In the genomic region with DNA sequence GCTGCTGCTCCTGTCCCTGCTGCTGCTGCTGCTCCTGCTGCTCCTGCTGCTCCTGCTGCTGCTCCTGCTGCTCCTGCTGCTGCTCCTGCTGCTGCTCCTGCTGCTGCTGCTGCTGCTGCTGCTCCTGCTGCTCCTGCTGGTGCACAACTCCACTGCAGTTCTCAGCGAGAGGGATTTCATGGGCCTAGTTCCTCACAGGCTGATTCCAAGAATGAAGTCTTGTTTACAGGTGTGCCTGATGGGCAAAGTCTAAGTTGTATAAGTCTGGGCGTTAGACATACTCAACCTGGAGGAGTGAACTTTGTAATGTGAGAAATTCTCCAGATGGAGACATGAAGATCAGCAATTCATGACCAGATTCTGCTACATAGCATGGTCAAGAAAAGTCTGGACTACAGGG, we compare ENCODE assay signal across 39 mouse cellular contexts. TPM values are rescaled to one million over a fixed set of nuclear protein-coding genes. Genes with fewer than 3 reads are reported as not detected.
DNase-seq lines count a peak whose midpoint lies in the region; ATAC-seq and TF ChIP-seq lines count a peak whose summit lies in the region.
"Had no signal": no experiment of that assay in that cellular context is flagged by ENCODE, and none has a peak within 500 bp of the region (broad histone marks: within the 10 kb centered on the region; RNA-seq: fewer than 3 reads in every experiment).

No protein-coding gene starts in this region.

- H3K4me3 ChIP-seq in intestine, embryonic 14.5 days (ENCODE audit: low read depth, low read length), result no peak overlapping the region
- H3K4me3 ChIP-seq in small intestine, adult 2 months (ENCODE audit: low read depth, low read length), result peak overlapping the region; percentile 29
- H3K4me3 ChIP-seq: heart, embryonic 13.5 days; hindbrain, embryonic 15.5 days; left cerebral cortex, adult 2 months; limb, embryonic 12.5 days; midbrain, embryonic 13.5 days; neural tube, embryonic 13.5 days; stomach, embryonic 15.5 days had no signal

- H3K4me1 ChIP-seq in intestine, embryonic 14.5 days (replicated peaks; ENCODE audit: control insufficient read depth, insufficient read depth, low read length), result no peaks in the 10 kb centered on the region
- H3K4me1 ChIP-seq in small intestine, adult 2 months (ENCODE audit: control insufficient read depth, insufficient read depth, insufficient read length, low read length), result peaks cover 15% of the 10 kb centered on the region
- H3K4me1 ChIP-seq: hindbrain, embryonic 15.5 days; limb, embryonic 12.5 days; midbrain, embryonic 13.5 days; neural tube, embryonic 13.5 days; stomach, embryonic 15.5 days had no signal

- H3K9me3 ChIP-seq in intestine, embryonic 14.5 days (ENCODE audit: control insufficient read depth, low read length), result no peaks in the 10 kb centered on the region
- H3K9me3 ChIP-seq: heart, embryonic 13.5 days; hindbrain, embryonic 15.5 days; limb, embryonic 12.5 days; midbrain, embryonic 13.5 days; neural tube, embryonic 13.5 days; stomach, embryonic 15.5 days had no signal

- H3K9ac ChIP-seq in intestine, embryonic 14.5 days (ENCODE audit: low read length), result no peak overlapping the region
- H3K9ac ChIP-seq: heart, embryonic 13.5 days; hindbrain, embryonic 15.5 days; limb, embryonic 12.5 days; midbrain, embryonic 13.5 days; neural tube, embryonic 13.5 days; stomach, embryonic 15.5 days had no signal

- no peak for TF ChIP-seq CTCF in small intestine, adult 2 months (IDR thresholded peaks at IDR 0.05; ENCODE audit: extremely low read depth, insufficient read length, insufficient replicate concordance, low read depth, low read length)

- 38% methylated on average over 2 of the region's 2 CpGs for WGBS in intestine, embryonic 14.5 days
- 31% methylated on average over 2 of the region's 2 CpGs for WGBS in small intestine, adult 2 months

- peak; percentile 15 for DNase-seq in kidney, postnatal 14 days
- DNase-seq in kidney, adult 11 months, result no peak
- DNase-seq in 3134 (ENCODE audit: extremely low read depth, insufficient read length, low spot score), result peak; percentile 26
- no peak for DNase-seq in intestine, embryonic 14.5 days (ENCODE audit: low spot score)
- no peak for DNase-seq in adrenal gland, adult 2 months
- no peak for DNase-seq in layer of hippocampus, postnatal 36 days
- DNase-seq: adrenal gland, adult 8-10 months; cerebellum, adult 11 months; cerebellum, adult 9-10 months; cerebellum, postnatal 36 days; heart, postnatal 10 days; lung, adult 2 months; lung, postnatal 10 days; right cerebral cortex, postnatal 4 days; thymus, postnatal 14 days had no signal

- no peak overlapping the region for H3K4me2 ChIP-seq in intestine, embryonic 14.5 days (ENCODE audit: low read length)
- H3K4me2 ChIP-seq: heart, embryonic 13.5 days; hindbrain, embryonic 15.5 days; limb, embryonic 12.5 days; liver, embryonic 11.5 days; midbrain, embryonic 13.5 days; neural tube, embryonic 13.5 days; stomach, embryonic 15.5 days had no signal

- H3K27ac ChIP-seq in intestine, embryonic 14.5 days (ENCODE audit: low read depth), result no peak overlapping the region
- H3K27ac ChIP-seq in small intestine, adult 2 months (ENCODE audit: insufficient read depth, low read depth, low read length), result peak overlapping the region; percentile 83
- H3K27ac ChIP-seq: heart, embryonic 13.5 days; hindbrain, embryonic 15.5 days; left cerebral cortex, adult 2 months; limb, embryonic 12.5 days; midbrain, embryonic 13.5 days; neural tube, embryonic 13.5 days; stomach, embryonic 15.5 days had no signal

- no peaks in the 10 kb centered on the region for H3K27me3 ChIP-seq in intestine, embryonic 14.5 days (replicated peaks; ENCODE audit: control insufficient read depth, insufficient read depth, low read length)
- no peaks in the 10 kb centered on the region for H3K27me3 ChIP-seq in small intestine, adult 2 months (ENCODE audit: control insufficient read depth, insufficient read depth, low read length)
- H3K27me3 ChIP-seq: CH12.LX; heart, embryonic 13.5 days; hindbrain, embryonic 15.5 days; limb, embryonic 12.5 days; midbrain, embryonic 13.5 days; neural tube, embryonic 13.5 days; stomach, embryonic 15.5 days had no signal

- no peak for TF ChIP-seq POLR2A in small intestine, adult 2 months (IDR thresholded peaks at IDR 0.05; ENCODE audit: low read depth, low read length)

- 0 out of 2 replicates have a peak, but pooled peaks have one; percentile 60 for ATAC-seq in intestine, embryonic 14.5 days (replicated peaks; ENCODE audit: low FRiP score, low TSS enrichment, low read depth)
- ATAC-seq: activated CD4-positive, CD25-positive, alpha-beta regulatory T cell, adult 4 months; forebrain, embryonic 14.5 days; midbrain, embryonic 13.5 days had no signal

- H3K36me3 ChIP-seq in intestine, embryonic 14.5 days (ENCODE audit: control insufficient read depth, insufficient read depth, low read length), result no peaks in the 10 kb centered on the region
- H3K36me3 ChIP-seq in small intestine, adult 2 months (ENCODE audit: control insufficient read depth, insufficient read depth, low read length), result peaks cover 1% of the 10 kb centered on the region; the same call in 1 of the 2 replicates
- H3K36me3 ChIP-seq: heart, embryonic 13.5 days; hindbrain, embryonic 15.5 days; limb, embryonic 12.5 days; midbrain, embryonic 13.5 days; neural tube, embryonic 13.5 days; stomach, embryonic 15.5 days had no signal

RNA-seq across cellular contexts. Expression of a gene that starts 1.9 kb away (rescaled TPM):
- polyA plus RNA-seq in intestine, embryonic 14.5 days (2014; fragmentation: Nextera tagmentation; extraction: Ambion mirVana), result 22.4 and 26.6 TPM in 2 replicates
- 11.4 and 26.7 TPM in 2 replicates for polyA plus RNA-seq in small intestine, adult 2 months (2012; rRNA removed)
- 10 to 100 TPM; 51.8 to 57.1 TPM for total RNA-seq in adrenal gland, adult 2 months (2021)
- polyA plus RNA-seq in adrenal gland, adult 2 months (2012; rRNA removed), result 5.5 and 8.0 TPM in 2 replicates
- 10 to 100 TPM; 54.5 to 54.7 TPM for total RNA-seq in layer of hippocampus, postnatal 36 days (2021)
- polyA plus RNA-seq: C2C12 had no signal

RNA-seq across cellular contexts. Expression of a gene that starts 25.6 kb away (rescaled TPM):
- 8.1 and 9.3 TPM in 2 replicates for polyA plus RNA-seq in intestine, embryonic 14.5 days (2014; fragmentation: Nextera tagmentation; extraction: Ambion mirVana)
- 0.81 and 0.85 TPM in 2 replicates for polyA plus RNA-seq in small intestine, adult 2 months (2012; rRNA removed)
- 1 to 10 TPM; 4.4 to 5.0 TPM for total RNA-seq in adrenal gland, adult 2 months (2021)
- polyA plus RNA-seq in adrenal gland, adult 2 months (2012; rRNA removed), result 0.48 and 0.86 TPM in 2 replicates
- total RNA-seq in layer of hippocampus, postnatal 36 days (2021), result 1 to 10 TPM; 3.1 to 3.7 TPM
- total RNA-seq: CH12.LX; hematopoietic stem cell, adult 5-6 weeks; megakaryocyte-erythroid progenitor cell, adult 5-6 weeks had no signal
- polyA plus RNA-seq: activated CD4-positive, CD25-positive, alpha-beta regulatory T cell, adult 4 months had no signal

RNA-seq across cellular contexts. Expression of a gene that starts 34.8 kb away (rescaled TPM):
- polyA plus RNA-seq in intestine, embryonic 14.5 days (2014; fragmentation: Nextera tagmentation; extraction: Ambion mirVana), result 0.12 TPM in 1 of 2 replicates, not detected in the other
- not detected in 2 replicates for polyA plus RNA-seq in small intestine, adult 2 months (2012; rRNA removed)
- not detected for total RNA-seq in adrenal gland, adult 2 months (2021)
- not detected in 2 replicates for polyA plus RNA-seq in adrenal gland, adult 2 months (2012; rRNA removed)
- total RNA-seq in layer of hippocampus, postnatal 36 days (2021), result not detected
- total RNA-seq: adrenal gland, adult 8-10 months; adrenal gland, postnatal 4 days; CH12.LX; gastrocnemius, adult 18-20 months; heart, adult 8-10 months; heart, postnatal 10 days; hematopoietic stem cell, adult 5-6 weeks; layer of hippocampus, adult 18-20 months; layer of hippocampus, postnatal 10 days; left cerebral cortex, adult 2 months; left cerebral cortex, postnatal 25 days; megakaryocyte-erythroid progenitor cell, adult 5-6 weeks had no signal
- polyA plus RNA-seq: activated CD4-positive, CD25-positive, alpha-beta regulatory T cell, adult 4 months; C2C12; embryonic facial prominence, embryonic 11.5 days; forebrain, embryonic 14.5 days; gonadal fat pad, adult 2 months; heart, embryonic 13.5 days; hindbrain, embryonic 15.5 days; limb, embryonic 12.5 days; lung, adult 2 months; midbrain, embryonic 13.5 days; neural tube, embryonic 13.5 days; stomach, embryonic 15.5 days; urinary bladder, adult 2 months had no signal

Comparison
In these comparisons a context has a peak if more than half of its experiments do, and no peak if none do; other contexts are left out.
1. DNase-seq: peak in kidney, postnatal 14 days (single experiment) and 3134 (single experiment); none in kidney, adult 11 months (single experiment), intestine, embryonic 14.5 days (single experiment), adrenal gland, adult 2 months (single experiment) and layer of hippocampus, postnatal 36 days (0 of 2).